Mouse (Mus musculus) neutrophil, adult 65 days (primary cell): ENCODE data around the gene Izumo1. TPM values are rescaled to one million over a fixed set of nuclear protein-coding genes. Genes with fewer than 3 reads are reported as not detected.

Experiments
- total RNA-seq: library from RNA; stranded (reverse); gene quantifications from 2 replicates; pipeline ENCODE4 v1.2.4, GENCODE M21; 2023

The Izumo1 gene
- not detected in 2 replicates for total RNA-seq

GRCm38 (mm10) chr7:45621443-45621842 lies at the start of gene Izumo1:
Izumo1 (plus strand) TSS chr7:45621811.

GRCm38 (mm10) chr7:45617042-45617695 lies 4.4 kb upstream of the Izumo1 start, which contains the start of gene Fut1:
Fut1 (plus strand) TSS chr7:45617289.

GRCm38 (mm10) chr7:45627261-45627660 lies 5.7 kb downstream of the Izumo1 start, which contains the start of gene Rasip1:
Rasip1 (plus strand) TSS chr7:45627488.

GRCm38 (mm10) chr7:45639561-45640027 lies 18.0 kb downstream of the Izumo1 start, which contains the start of gene Mamstr:
Mamstr (plus strand) TSS chr7:45639977.

GRCm38 (mm10) chr7:45666161-45666560 lies 44.5 kb downstream of the Izumo1 start, which contains the start of gene Fut2:
Fut2 (minus strand) TSS chr7:45666394.

Other genes starting within 250 kb of the Izumo1 start
- gene Snrnp70, start 226.1 kb upstream of the Izumo1 start, total RNA-seq: 255 and 367 TPM in 2 replicates
- not detected in 2 replicates for gene Kcna7, start 216.2 kb upstream of the Izumo1 start, total RNA-seq
- not detected in 2 replicates for gene Ntf5, start 208.1 kb upstream of the Izumo1 start, total RNA-seq
- not detected in 2 replicates for gene Lhb, start 201.0 kb upstream of the Izumo1 start, total RNA-seq
- 53.5 and 56.5 TPM in 2 replicates for gene Gys1, start 187.0 kb upstream of the Izumo1 start, total RNA-seq
- gene Ruvbl2, start 183.7 kb upstream of the Izumo1 start, total RNA-seq: 22.0 and 31.6 TPM in 2 replicates
- gene Ftl1, start 161.9 kb upstream of the Izumo1 start, total RNA-seq: 1,156 and 1,320 TPM in 2 replicates
- 37.2 and 40.7 TPM in 2 replicates for gene Bax, start 154.9 kb upstream of the Izumo1 start, total RNA-seq
- not detected in 2 replicates for gene Tulp2, start 139.9 kb upstream of the Izumo1 start, total RNA-seq
- gene Gm45808, start 135.0 kb upstream of the Izumo1 start, total RNA-seq: 0.98 and 1.7 TPM in 2 replicates
- 3.7 and 5.4 TPM in 2 replicates for gene Dhdh, start 133.0 kb upstream of the Izumo1 start, total RNA-seq
- gene Nucb1, start 111.4 kb upstream of the Izumo1 start, total RNA-seq: 90.7 and 109 TPM in 2 replicates
- 126 and 199 TPM in 2 replicates for gene Ppp1r15a, start 95.5 kb upstream of the Izumo1 start, total RNA-seq
- gene Plekha4, start 95.5 kb upstream of the Izumo1 start, total RNA-seq: not detected in 2 replicates
- gene Hsd17b14, start 66.9 kb upstream of the Izumo1 start, total RNA-seq: 0.95 TPM in 1 of 2 replicates, not detected in the other
- gene Bcat2, start 51.7 kb upstream of the Izumo1 start, total RNA-seq: 24.0 and 34.0 TPM in 2 replicates
- not detected in 2 replicates for gene Fgf21, start 6.3 kb upstream of the Izumo1 start, total RNA-seq
- not detected in 2 replicates for gene Fut1, start 4.5 kb upstream of the Izumo1 start, total RNA-seq
- gene Rasip1, start 5.7 kb downstream of the Izumo1 start, total RNA-seq: 4.3 and 5.0 TPM in 2 replicates
- gene Mamstr, start 18.2 kb downstream of the Izumo1 start, total RNA-seq: 0.20 TPM in 1 of 2 replicates, not detected in the other
- gene Fut2, start 44.6 kb downstream of the Izumo1 start, total RNA-seq: not detected in 2 replicates
- gene Ntn5, start 62.2 kb downstream of the Izumo1 start, total RNA-seq: not detected in 2 replicates
- not detected in 2 replicates for gene Sec1, start 72.6 kb downstream of the Izumo1 start, total RNA-seq
- not detected in 2 replicates for gene Car11, start 78.0 kb downstream of the Izumo1 start, total RNA-seq
- 5.0 and 6.3 TPM in 2 replicates for gene Dbp, start 83.3 kb downstream of the Izumo1 start, total RNA-seq
- 572 and 599 TPM in 2 replicates for gene Rpl18, start 93.6 kb downstream of the Izumo1 start, total RNA-seq
- gene Sphk2, start 96.2 kb downstream of the Izumo1 start, total RNA-seq: 62.3 and 77.9 TPM in 2 replicates
- 0.16 and 0.20 TPM in 2 replicates for gene Fam83e, start 99.4 kb downstream of the Izumo1 start, total RNA-seq
- not detected in 2 replicates for gene Spaca4, start 104.0 kb downstream of the Izumo1 start, total RNA-seq
- gene Lmtk3, start 161.9 kb downstream of the Izumo1 start, total RNA-seq: not detected in 2 replicates
- gene Sult2b1, start 162.9 kb downstream of the Izumo1 start, total RNA-seq: not detected in 2 replicates
- gene Cyth2, start 192.8 kb downstream of the Izumo1 start, total RNA-seq: 127 and 143 TPM in 2 replicates
- 0.27 and 0.57 TPM in 2 replicates for gene Kcnj14, start 203.0 kb downstream of the Izumo1 start, total RNA-seq
- gene Grwd1, start 209.1 kb downstream of the Izumo1 start, total RNA-seq: 6.0 and 6.6 TPM in 2 replicates